Mouse (Mus musculus): ENCODE results near the gene Tmprss12.
A peak's percentile ranks its signal among the peaks of the same experiment; 100 is the strongest.
"Not testable (repeated sequence)": the region's sequence is repeated elsewhere in the genome, so short reads cannot be mapped to it uniquely, and the experiment has no call there.

The Tmprss12 gene

GRCm38 (mm10) chr15:100280626-100281025, at the start of gene Tmprss12:
TSS of gene Tmprss12 (plus strand) at chr15:100280837.
- DNase-seq: no peak

- DNase-seq: no peak
Measured at GRCm38 (mm10) chr15:100231616-100232525, 48.8 kb upstream of the Tmprss12 start.

GRCm38 (mm10) chr15:100235208-100235965, 45.2 kb upstream of the Tmprss12 start:
- no peak for DNase-seq

DNA sequence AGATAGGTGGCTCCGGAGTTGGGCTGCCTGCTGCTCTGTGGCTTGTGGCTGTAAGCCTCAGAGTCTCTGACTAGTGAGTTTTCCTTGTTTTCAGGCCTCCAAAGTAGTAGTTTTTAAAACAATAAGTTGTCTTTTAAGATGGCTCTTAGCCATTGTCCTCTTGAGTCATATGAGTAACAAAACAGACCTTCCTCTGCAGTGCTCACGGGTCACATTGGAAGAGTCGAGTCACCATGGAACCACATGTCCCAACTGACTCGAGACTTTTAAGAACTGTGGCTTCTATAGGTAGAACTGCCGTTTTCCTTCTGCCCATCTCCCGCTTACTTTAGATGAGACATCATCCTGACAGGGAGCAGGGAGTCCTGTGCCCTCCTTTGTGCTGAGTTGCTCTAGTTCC, 43.7 kb upstream of the Tmprss12 start:
- DNase-seq: no peak

- no peak for DNase-seq
Measured at GRCm38 (mm10) chr15:100241780-100242179, 38.9 kb upstream of the Tmprss12 start.

DNA sequence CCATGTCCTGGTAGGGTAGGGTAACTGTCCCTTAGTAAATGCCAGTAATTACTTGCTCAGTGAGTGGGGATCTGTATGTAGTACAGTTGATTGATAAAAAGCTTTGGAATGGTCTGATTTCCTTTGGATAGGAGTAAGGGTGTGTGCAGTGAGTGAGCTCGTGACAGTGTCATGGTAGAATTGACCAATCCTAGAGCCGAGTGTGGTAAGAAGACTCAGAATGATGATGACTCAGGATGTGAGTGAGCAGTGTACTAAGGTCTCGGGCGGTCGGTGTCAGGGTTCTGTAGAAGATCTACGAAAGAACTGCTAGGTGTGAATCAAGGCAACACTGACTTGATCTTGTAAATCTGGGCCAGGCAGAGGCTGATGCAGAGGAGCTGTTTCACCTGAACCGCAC, 34.7 kb upstream of the Tmprss12 start:
- no peak for DNase-seq

- no peak for DNase-seq
Measured at GRCm38 (mm10) chr15:100247296-100247695, 33.3 kb upstream of the Tmprss12 start.

DNA sequence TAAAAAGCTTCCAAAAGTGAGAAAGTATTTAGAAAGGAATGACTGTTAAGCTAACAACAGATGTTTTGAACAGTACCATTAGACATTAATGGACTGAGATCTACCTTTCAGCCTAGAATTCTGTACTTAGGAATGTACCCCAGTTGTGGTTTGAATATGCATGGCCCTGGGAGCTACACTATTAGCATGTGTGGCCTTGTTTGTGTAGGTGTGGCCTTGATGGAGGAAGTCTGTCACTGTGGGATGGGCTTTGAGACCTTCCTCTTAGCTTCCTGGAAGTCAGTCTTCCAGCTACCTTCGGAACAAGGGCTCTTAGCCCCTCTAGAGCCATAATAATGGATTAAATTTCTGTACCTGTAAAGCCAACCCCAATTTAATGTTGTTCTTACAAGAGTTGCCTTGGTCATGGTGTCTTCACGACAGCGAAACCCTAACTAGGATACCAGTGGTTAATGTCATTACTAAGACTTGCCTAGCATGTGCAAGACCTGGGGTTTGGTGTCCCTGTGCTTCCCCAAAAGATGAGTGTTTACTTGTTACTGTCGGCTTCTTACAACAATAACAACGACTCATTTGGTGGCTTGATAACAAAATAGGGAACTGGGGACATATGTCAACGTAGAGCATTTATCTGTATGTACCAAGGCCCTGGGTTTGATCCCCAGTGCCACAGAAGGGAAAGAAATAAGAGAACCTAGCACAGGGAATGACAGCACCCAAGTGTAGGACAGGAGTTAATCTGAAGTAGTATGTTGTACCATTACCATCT, 31.8 kb upstream of the Tmprss12 start:
- DNase-seq: no peak

GRCm38 (mm10) chr15:100251153-100251780, 29.4 kb upstream of the Tmprss12 start:
- DNase-seq: peak; percentile 33

DNA sequence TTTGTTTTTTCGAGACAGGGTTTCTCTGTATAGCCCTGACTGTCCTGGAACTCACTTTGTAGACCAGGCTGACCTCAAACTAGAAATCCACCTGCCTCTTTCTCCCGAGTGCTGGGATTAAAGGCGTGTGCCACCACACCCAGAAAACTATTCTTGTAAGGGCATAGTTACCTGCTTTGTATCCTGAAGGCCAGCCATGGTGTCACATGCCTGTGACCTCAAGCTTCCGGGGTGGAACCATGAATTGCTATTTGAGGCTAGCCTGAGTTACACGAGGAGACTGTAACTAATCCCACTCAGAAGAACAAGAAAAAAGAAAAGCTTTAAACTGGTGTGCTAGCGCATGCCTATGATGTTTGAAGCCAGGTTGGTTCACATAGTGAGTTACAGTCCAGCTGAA, 24.3 kb upstream of the Tmprss12 start:
- DNase-seq: no peak

- DNase-seq: no peak
Measured at GRCm38 (mm10) chr15:100257305-100257704, 23.3 kb upstream of the Tmprss12 start.

DNA sequence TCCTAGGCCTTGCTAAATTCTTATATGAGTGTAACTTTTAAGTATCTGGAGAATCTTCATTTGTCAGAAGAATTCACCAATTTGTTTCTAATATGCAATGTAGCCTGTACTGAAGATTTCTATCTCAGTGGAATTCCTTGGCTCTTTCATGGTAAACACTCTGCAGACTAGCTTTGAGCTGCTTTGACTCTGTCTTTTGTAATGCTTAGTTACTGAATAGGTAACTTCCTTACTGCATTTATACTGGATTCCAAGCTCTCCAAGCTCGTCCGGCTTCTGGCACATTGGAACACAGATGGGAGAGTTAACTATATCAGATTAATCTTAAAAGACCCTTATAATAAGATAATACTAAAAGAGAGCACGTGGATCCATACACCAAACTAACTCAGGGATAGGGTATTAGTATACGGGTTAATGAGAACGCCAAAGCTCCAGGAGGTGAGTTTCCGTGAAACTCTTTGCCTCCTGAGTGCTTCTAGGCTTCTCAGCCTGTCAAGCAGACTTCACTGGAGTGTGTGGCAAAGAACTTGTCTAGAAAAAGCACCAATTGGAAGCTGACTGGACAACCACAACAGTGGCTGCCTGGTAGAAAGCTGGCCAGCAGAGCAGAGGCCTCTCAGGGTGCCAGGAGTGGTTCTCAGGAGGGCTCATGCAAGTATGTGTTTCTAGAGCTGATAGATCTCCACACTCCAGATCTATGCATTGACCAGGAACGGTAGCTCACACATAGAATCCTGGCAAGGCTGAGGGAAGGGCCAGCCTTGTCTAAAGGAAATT, 21.8 kb upstream of the Tmprss12 start:
- DNase-seq: peak; percentile 27

DNA sequence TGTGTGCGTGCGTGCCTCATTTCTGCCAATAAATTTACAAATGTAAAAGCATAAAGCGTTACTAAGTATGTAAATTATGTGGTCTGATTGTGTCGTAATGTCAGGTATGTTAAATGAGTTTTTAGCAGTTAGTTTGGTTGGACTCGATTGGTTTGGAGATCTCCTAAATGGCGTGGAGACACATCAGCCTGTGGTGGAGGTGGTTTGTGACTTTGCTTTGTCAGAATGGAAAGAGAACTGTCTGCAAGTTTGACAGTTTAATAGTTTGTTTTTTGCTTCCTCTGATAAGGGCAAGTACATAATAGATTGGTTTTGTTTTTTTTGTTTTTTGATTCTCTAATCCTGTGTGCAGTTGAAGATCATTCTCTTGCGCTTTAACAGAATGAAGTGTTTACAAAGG, 20.3 kb upstream of the Tmprss12 start:
- not testable (repeated sequence) for DNase-seq

- peak; percentile 23 for DNase-seq
Measured at GRCm38 (mm10) chr15:100263246-100263905, 17.3 kb upstream of the Tmprss12 start.

GRCm38 (mm10) chr15:100265586-100266325, 14.9 kb upstream of the Tmprss12 start:
- no peak for DNase-seq

- DNase-seq: no peak
Measured at GRCm38 (mm10) chr15:100268916-100269315, 11.7 kb upstream of the Tmprss12 start.

- DNase-seq: no peak
Measured at GRCm38 (mm10) chr15:100269776-100270175, 10.9 kb upstream of the Tmprss12 start.

GRCm38 (mm10) chr15:100270609-100271008, 10.0 kb upstream of the Tmprss12 start:
- not testable (repeated sequence) for DNase-seq

- DNase-seq: no peak
Measured at GRCm38 (mm10) chr15:100271411-100271810, 9.2 kb upstream of the Tmprss12 start.

DNA sequence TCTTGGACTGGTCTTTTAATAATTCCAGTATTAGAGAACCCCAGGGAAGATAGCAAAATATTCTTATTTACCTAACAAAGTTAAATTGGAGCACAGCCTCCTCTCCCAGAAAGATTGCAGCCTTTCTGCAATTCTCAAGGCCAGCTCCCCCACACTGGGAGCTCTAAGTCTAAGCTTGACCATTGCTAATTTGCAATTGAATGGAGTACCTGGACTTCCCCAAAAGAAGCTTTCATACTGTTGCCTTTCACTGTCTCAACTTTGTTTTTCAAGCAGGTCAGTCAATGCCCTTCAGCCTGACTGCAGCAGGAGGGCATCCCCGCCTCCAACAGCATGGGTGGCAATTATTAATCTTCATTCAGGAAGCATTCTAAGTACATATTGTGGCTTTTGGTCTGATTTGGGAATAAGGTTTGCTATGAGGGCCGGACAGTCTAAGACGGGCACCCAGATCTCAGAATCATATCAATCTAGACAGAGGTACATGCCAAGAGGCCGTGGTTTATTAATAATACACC, 6.8 kb upstream of the Tmprss12 start:
- DNase-seq: not testable (repeated sequence)

All from lung, postnatal 10 days (tissue).